Mouse (Mus musculus) CD8-positive naive resting alpha-beta T cell, adult 2 months (primary cell): ENCODE measurements around the gene Slc3a1.

Experiments used
- DNase-seq, 2 experiments: peaks; one replicate each; pipeline ENCODE4 v3.0.0; 2022; ENCODE audit warnings: low read depth in 2 of 2, low spot score in 2 of 2

Slc3a1 gene

DNA sequence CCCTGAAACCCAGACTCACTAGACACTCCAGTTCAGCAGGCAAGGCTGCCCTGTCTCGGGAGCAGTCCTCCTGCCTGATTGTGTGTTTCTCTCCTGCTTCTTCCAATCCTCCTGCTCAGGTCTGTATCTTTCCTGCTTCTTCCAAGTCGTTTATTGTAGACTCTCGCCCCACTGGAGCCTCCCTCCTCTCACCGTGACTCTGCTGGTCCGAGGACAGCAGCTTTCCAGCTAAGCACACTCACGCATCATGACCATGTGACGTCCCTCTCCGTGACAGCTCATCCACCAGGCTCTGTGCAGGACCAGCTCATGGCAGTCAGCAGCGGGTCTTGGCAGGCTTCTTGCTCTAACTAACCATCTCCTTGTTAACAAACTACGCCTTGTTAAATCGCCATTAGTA is 5.9 kb downstream of the Slc3a1 start:
- DNase-seq: no peak

DNA sequence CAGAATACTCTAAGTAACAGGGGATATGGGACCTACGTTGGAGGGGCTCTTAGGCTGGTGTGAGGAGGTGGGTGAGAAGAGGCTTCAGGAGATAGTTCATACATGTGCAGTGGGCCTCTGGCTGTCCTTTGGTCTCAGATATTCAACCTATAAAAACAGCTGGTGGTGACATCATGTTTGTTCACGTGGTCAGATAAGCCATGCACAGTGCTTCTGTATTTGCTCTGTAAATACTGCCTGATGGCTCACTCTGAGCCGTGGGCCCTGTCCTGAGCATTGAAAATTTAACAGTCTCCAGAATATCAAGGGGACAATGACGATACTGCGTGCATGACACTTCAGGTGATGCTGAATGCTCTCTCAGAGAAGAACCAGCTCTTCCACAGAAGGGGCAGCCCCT is 9.7 kb downstream of the Slc3a1 start:
- DNase-seq: no peak

DNA sequence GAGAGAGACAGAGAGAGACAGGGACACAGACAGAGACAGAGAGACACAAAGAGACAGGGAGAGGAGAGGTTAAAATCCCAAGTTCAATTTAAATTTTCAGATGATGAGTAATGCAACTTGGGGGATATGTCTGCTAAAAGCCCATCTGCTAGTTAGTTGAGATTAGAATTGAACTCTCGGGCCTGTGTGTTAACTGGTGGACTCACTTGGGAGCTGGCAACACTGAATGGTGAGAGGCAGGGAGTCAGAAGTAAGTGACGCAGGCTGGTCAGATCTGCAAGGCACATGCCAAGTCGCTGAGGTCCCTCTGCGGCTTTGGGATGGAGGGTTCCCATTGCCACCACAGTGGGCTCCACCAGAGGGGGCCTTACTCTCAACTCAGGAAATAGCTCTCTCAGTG is 10.1 kb downstream of the Slc3a1 start:
- no peak for DNase-seq

DNA sequence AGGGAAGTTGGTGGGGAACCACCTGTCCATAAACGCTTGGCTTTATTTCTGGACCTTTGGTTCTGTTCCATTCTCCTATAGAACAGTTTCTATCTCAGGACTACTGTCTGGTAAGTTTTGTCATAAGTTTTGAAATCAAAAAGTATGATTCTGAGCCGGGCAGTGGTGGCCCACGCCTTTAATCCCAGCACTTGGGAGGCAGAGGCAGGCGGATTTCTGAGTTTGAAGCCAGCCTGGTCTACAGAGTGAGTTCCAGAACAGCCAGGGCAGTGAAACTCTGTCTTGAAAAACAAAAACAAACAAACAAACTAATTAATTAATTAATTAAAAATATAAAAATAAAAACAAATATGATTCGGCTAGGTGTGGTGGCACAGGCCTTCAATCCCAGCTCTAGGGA is 10.6 kb downstream of the Slc3a1 start:
- no peak for DNase-seq

DNA sequence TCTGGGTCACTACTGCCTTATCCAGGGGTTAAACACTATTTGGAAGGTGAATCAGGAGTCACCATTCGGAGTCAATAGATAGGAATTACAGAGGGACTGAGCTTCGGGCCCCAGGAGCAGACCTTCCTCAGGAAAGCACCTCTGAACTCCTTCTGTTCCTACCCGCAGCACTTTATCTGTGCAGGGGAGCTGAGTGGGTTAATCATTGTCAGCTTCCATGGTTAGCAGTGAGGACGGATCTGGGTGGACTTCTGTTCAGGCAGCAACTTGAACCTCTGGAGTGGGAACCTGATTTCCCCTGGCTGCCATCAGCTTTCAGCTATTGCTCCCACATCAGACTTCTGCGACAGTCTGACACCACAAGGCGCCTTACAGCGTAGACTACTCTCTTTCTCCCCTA is 12.7 kb downstream of the Slc3a1 start:
- DNase-seq: no peak

DNA sequence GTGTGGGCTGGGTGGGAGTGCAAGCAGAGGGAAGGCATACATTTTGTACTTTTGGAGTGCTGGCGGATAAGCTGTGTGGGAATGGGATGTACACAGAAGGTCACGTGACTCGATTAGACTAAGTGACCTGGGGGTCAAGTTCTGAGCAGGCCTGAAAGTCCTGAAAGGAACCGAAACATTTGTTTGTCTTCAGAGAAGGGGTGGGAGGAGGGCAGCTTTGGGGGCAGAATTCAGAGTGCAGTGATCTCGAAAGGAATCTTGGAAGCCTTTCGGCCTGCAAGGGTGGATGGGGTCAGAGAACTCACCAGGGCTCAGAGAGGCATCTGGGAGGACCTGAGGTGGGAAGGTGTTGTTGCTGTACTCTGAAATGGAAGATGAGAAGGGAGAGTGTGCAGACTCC is 14.2 kb downstream of the Slc3a1 start:
- DNase-seq: no peak

DNA sequence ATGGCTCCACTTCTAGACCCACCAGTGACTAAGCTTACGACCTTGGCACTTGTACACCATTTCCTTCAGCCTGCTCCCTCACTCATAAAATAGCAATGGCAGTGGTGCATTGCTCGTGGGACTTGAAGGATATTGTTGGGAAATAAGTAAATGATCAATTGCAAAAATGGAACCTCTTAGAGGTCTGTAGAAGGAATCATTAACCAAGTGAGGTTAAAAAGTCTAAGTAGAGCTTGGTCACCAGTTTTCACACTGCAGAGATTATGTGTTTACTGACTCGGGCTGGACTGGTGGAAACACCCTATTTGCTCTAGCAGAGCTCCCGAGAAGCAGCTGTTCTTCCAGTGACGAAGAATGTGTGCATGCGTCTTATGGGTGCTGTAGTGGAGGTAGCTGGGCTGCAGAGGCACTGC is 15.2 kb downstream of the Slc3a1 start:
- no peak for DNase-seq

DNA sequence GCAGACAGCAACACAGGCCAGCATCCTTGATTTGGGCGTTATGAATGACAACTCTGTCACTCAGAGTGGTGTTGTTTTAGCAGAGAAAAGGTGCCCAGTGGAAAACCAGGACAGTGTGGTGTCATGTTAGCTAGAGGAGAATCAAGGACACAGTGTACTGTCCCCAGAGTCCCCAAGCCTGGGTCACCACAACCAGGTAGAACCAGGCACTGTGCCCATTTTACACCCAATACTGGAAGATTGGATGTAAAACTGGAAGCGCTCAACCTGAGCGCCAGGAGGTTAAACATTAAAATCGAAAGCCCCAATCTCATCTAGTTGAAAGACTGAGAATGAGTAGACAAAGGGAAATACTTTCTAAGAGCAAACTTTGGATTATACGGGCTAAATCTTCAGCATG is 16.3 kb downstream of the Slc3a1 start:
- DNase-seq: no peak

DNA sequence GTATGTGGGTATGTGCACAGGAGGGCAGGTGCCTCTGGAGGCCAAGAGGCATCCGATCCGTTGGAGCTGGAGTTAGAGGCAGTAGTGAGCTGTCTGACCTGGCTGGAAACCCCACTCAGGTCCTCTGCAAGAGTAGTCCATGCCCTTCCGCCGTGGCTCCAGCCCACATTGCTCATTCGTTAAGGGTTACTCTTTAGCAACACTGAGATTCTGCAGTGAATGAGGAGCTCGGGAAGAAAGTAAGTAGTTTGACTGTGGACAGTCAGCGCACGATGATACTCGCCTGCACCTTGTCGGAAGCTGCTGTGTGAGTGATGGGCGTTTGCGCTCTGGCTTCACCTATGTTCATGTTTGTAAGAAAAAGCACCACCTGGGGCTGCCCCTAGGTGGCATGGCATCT is 17.0 kb downstream of the Slc3a1 start:
- DNase-seq: no peak

DNA sequence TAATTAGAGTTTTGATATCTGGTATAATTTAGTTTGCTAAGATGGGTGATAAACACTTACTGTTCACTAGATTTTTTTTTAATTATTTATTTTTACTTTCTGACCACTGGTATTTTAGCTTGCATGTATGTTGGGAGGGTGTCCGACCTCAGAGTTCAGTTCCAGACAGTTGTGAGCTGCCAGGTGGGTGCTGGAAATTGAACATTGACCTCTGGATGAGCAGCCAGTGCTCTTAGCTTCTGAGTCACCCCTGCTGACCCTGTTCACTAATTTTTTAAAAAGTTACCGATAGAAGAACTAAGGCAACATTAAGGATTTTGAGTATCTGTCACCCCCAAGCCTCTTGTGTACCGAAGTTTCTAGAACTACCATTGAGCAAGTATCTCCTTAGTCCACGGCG is 20.2 kb downstream of the Slc3a1 start:
- DNase-seq: no peak

DNA sequence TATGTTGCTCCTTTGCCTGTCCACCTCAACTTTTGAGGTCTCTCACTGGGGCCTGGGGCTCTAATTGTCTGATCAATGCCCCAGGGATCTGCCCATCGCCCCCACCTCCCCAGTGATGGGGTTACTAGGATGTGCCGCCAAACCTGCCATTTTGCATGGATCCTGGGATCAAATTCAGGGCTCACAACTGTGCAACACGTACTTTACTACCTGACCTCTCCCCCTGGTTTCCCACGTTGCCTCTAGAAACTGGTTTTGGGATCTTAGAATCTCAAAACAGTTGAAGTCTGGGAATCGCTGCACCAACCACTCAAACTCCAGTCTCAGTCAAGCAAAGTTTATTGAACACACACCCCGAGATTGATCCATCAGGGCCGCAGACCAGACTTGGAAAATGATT is 30.1 kb downstream of the Slc3a1 start:
- no peak for DNase-seq

DNA sequence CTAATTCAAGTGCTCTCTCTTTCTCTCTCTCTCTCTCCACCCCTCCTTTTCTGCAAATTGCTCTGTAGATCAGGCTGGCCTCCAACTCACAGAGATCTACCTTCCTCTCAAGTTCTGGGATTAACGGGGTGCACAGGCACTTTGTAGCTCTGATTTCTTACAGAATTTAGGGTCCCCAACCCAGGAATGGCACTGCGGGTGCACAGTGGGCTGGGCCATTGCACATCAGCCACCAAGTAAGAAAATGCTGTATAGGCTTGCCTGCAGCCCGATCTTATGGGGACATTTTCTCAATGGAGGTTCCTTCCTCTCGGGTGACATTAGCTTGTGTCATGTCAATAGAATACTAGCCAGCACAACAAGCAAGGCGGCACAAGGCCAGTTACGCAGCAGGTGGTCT is 31.0 kb downstream of the Slc3a1 start:
- no peak for DNase-seq

DNA sequence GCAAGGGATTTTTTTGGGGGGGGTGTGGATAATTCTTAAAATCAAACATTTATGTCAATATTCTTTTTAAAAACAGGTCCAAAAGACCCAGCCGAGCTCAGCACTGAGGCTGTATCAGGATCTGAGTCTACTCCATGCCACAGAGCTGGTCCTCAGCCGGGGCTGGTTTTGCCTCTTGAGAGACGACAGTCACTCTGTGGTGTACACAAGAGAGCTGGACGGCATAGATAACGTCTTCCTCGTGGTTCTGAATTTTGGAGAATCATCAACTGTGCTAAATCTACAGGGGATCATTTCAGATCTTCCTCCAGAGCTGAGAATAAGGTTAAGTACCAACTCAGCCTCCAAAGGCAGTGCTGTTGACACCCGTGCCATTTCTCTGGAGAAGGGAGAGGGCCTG is 35.4 kb downstream of the Slc3a1 start:
- no peak for DNase-seq

DNA sequence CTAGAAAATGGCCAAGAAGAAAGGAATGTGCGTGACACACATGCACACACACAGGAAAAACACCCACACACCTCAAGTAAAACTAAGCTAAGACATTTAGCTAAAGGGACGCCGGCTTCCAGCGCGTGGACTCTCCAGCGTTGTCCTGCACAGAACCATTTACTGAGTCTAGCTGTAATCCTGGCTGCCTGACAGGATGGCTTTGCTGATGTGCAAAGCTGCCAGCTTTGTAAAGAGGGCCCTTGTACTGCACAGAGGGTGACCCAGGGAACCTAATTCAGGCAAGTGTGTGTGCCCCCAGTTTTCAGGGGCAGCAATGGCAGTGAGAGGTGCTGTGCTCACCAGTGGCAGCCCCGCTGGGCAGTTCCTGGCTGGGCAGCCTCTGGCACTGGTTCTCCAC is 39.2 kb downstream of the Slc3a1 start:
- no peak for DNase-seq

DNA sequence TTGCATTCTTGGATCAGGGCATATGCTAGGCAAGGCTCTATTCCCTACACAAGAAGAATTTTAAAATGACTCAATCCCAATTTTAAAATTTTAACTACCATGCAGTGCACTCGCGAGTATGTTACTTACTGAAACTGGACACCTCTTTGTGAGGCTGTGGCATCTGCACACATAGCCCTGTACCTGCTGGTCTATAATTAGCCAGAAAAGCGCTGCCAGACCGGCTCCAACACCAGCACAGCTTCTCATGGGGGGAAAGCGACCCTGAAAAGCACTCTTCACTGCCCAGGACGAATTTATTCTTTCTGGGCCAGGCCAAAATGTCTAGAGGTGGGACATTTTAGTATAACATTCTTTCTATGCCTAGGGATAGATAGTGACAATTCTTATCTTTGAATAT is 42.5 kb downstream of the Slc3a1 start:
- DNase-seq: no peak

DNA sequence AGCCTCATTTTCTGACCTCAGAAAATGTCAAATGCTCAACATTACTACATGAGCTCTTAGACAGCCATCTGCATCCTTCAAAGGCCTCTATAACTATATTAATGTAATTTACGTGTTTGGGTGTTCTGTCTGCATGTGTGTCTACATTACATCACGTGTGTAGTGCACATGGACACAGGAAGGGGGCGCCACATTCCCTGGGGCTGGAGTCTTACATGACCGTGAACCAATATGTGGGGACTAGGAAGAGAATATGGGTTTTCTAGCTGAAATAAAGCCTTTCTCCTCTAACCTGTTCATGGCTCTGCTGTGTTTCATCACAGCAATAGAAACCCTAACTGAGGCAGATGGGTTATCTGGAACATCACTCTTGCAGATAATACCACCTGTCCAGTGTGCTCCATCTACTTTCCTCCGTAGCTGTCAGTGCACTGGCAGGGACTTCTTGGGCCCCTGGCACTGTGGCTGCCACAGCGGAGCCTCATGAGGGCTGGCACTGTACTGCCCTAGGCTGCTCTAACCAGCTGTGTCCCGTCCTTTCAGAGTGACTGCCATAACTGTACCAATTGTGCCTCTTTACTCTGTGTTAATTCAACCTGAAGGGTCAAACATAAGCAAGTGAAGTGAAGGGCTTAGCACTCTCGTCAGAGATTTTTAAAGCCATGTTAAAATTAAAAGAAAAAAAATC is 43.1 kb downstream of the Slc3a1 start:
- DNase-seq: no peak

DNA sequence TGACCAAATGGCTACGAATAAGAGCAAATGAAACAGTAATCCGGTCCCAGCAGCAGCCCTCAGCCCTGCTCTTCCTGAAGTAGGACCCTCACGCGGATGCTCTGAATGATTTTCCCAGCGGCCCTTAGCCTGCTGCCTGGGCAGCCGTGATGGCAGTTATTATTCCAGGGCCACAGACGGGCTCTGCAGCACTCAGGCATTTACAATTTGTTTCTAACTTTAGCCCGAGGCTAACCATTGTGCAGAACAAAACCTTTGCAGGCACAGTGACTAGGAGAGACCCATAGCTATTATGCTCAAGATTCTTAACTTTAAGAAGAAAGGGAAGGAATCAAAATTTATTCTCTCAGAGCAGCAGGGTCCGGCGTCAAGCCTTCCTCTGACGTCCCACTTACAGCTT is 44.2 kb downstream of the Slc3a1 start:
- no peak for DNase-seq

DNA sequence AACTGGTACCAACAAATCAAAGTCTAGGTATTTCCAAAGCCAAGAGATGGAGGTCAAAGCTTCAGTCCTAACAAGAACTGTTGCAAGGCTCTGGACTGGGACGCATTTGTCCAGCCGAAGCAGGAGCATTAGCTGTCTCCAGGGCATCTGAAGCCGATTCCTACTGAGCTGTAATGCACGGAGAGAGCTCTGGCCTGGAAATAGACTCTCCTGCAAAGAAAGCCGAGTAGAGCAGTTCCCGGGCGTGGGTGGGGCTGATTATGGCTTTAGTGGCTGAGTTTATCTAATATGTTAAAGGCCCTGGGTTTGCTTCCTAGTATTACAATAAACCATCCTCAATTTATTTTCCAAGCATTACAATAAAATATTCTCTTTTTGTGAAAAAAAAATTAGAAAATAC is 45.0 kb downstream of the Slc3a1 start:
- no peak for DNase-seq

DNA sequence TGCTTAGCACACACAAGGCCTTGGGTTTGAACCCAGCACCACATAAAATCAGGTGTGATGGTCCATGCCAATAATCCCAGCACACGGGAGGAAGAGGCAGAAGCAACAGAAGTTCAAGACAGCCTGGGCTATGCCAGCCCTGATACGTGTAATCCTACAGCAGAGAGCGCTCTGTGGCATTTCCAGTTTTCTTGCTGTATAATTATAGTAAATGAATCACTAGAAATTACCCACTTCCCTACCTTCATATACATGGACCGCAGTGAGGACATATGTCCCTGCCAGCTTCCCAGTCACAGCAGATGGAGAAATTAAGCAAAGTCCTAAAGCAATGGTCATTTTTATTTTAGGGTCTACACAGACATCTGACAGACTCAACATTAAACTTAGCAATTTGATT is 45.9 kb downstream of the Slc3a1 start:
- no peak for DNase-seq

DNA sequence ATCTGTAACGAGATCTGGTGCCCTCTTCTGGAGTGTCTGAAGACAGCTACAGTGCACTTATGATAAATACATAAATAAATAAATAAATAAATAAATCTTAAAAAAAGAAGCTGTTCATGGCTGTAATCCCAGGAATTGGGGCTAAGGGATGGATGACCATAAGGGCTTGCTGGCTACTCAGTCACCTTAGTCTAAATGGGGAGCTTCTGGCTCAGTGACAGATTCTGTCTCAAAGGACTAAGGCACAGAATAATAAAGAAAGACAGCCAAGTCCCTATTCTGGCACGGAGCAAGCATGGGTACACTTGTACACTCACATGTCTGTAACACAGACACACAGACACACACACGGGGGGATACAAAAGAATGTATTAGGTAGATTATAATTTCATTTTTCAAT is 51.1 kb downstream of the Slc3a1 start:
- DNase-seq: no peak

DNA sequence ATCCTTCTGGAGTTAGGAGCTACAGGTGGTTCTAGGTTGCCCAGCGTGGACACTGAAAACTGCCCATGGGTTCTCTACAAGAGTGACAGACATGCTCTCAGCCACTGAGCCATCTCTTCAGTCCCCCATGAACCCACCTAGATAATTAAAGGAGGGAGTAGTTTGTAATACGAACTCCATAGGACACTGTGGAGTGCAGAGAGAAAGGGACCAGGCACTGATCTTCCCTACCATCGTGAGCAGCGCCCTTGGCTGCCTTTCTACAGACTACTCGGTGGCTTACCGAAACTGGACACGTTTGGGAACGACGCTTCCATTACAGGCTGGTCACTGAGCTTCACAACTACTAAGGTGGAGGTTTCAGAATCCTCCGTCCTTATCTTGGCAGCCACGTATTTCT is 52.6 kb downstream of the Slc3a1 start:
- no peak for DNase-seq

DNA sequence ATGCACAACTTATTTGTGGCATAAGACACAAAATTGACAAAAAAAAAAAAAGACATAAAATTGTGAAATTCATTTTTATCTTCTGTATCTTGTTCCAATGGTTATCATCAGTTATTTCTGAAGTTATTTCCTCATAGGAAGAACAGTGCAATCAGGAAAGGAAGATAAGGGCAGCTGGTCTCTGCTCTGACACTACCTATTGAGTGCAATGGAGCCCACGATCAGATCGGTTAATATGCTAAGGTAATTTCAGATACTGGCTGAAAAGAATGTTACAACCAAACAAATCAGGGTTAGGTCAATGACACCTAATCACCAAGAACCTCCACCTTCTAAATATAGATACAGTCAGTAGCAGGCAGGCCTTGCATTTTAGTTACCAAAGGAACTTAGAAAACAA is 57.2 kb downstream of the Slc3a1 start:
- DNase-seq: no peak

DNA sequence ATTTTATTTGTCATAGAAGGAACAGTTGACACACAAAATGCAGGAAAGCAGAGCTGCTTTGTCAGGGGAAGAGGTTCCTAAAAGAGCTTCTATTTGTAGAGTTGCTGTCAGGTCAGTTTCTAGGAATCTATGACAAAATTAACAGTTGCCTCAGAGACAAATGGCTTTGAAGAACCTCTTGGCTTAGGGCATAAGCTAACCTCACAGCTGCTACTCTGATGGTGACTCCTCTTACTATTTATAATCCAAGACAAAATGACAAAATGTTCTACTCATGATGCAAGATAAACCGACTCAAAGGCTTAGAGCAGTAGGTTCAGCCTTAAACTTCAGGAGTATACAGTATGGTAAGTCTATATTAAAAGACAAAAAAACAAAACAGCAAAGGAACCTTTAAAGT is 58.3 kb downstream of the Slc3a1 start:
- no peak for DNase-seq

DNA sequence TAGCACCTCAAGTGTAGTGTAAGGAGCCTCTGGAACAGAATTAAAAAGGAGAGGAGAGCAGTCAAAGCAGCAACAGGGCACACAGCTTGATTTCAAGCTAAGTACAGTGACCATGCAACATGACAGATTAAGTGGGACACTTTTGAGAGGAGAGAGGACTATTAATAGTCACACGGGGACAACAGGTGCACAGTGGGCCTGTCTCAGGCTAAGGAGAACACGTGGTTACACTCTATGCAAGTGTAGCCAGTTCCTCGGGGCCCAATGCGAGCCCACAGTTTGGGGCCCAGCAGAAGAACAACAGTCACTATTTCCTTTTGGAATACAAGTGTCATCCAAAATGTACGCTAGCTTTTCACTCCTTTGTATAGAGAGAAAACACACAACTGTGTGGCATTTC is 59.4 kb downstream of the Slc3a1 start:
- no peak for DNase-seq
